Mouse (Mus musculus): Measurements from ENCODE around the gene Macrod2.

The Macrod2 gene

GRCm38 (mm10) chr2:141876958-141877357 lies 1481.8 kb downstream of the Macrod2 start:
- no peak for DNase-seq

GRCm38 (mm10) chr2:141878473-141878872 lies 1483.4 kb downstream of the Macrod2 start:
- no peak for DNase-seq

DNA sequence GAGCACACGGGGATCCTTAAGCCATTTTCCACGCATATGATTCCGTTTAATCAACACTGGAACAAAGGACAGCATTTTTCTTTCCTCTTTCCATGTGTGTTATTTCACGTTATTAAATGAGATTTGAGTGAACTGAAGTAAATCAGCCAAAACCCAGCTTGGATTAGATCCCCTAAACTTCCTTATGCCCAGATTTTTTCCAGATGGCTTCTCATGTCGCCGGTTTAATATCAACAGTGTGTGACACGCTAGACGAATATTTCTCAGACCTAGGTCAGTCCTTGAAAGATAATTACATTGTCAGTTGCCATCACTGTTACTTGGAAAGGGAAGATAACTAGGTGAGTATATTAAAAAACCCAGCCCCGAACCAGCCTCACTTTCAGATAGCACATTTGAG lies 1484.6 kb downstream of the Macrod2 start:
- DNase-seq = no peak

- no peak for DNase-seq
These were observed 1491.8 kb downstream of the Macrod2 start for GRCm38 (mm10) chr2:141886694-141887474.

GRCm38 (mm10) chr2:141889497-141889896 lies 1494.4 kb downstream of the Macrod2 start:
- DNase-seq = no peak

DNA sequence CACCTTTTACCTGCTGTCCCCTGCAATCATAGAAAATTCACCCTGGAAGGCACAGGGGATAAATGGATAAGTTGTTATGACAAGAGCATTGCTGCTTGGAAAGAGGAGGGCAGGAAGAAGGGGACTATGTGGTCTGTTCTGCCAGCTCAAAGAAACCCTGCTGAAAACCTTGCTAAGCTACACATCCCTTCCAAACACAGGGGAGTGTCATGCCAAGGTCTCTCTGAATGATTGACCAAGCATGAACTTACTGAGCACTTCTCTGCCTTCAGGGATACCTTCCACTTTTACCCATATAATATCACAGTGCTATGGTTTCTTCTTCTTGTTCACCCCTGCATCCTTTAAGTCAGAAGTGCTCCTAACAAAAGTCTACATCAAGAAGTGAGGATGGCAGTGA lies 1502.8 kb downstream of the Macrod2 start:
- peak in 1 of 2 experiments; percentile 2 for DNase-seq

DNA sequence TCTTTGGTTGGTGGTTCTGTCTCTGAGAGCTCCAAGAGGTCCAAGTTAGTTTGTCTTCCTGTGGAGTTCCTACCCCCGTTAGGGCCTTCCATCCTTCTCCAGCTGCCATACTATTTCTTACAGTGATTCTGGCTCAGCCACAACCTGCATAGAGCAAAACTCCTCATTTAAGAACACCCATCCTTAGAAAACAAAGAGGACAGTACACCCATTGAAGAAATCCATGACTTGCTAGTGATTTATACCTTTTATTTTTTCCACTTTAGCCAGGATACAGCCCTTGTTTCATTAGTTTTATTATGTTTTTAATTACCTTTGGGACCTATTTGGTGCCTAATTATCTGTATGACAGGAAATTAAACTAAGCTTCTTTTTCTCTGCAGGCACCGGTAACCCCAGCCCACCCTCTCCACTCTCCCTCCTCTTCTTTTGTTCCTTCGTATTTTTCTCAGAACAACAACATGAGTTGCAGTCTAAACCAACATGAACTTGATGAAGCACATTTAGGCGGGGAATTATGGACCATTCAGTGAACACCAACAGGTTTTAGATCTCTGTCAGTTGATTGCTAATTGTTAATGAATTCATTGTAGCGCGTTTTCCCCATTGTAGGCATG lies 1516.8 kb downstream of the Macrod2 start:
- no peak for DNase-seq

DNA sequence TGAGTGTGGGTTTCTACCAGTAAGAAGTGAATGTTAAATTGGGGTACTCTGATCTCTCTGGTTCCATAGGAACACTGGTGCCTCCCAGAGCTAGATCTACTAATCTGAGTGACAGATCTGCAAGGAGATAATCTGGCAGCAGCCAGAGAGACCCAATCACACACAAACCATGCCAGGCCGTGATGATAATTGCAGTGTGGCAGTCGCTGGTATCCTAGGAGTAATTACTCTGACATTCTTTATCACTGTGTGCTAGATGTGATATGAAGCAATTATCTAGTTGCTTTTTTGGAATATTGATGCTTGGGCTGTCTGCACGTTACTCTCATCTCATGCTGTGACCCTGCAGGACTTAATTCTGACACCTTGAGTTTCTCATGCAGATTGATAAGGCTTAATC lies 1518.4 kb downstream of the Macrod2 start:
- DNase-seq = no peak

GRCm38 (mm10) chr2:141913894-141914293 lies 1518.8 kb downstream of the Macrod2 start:
- DNase-seq = no peak

- DNase-seq = no peak
These were observed 1525.4 kb downstream of the Macrod2 start for GRCm38 (mm10) chr2:141920377-141920992.

- no peak for DNase-seq
These were observed 1540.0 kb downstream of the Macrod2 start for GRCm38 (mm10) chr2:141935130-141935529.

- no peak for DNase-seq
These were observed 1559.7 kb downstream of the Macrod2 start for GRCm38 (mm10) chr2:141954795-141955194.

- no peak for DNase-seq
These were observed 1560.1 kb downstream of the Macrod2 start for GRCm38 (mm10) chr2:141955197-141955596.

GRCm38 (mm10) chr2:141962868-141963267 lies 1567.8 kb downstream of the Macrod2 start:
- DNase-seq = no peak

- no peak for DNase-seq
These were observed 1588.7 kb downstream of the Macrod2 start for GRCm38 (mm10) chr2:141983664-141984395.

DNA sequence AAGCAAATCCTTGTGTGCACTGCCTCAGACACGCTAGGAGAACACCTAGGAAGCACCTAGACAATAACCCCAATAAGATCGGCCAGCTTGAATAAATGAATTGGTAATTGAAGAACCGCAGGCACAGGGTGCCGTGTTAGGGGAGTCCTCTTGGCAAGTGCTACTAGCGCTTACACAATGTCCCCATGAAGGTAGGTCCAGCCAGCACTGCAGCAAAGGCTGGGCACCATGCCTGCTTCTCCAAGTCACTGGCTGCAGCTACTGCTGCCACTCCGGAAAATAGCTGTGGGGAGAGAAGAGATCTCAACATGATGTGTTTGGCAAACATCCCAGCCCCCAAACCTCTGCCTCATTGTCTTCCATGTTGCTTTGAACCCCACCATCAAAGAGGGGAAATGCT lies 1603.8 kb downstream of the Macrod2 start:
- peak; percentile 4 to 34 for DNase-seq

GRCm38 (mm10) chr2:142024534-142025155 lies 1629.5 kb downstream of the Macrod2 start:
- no peak for DNase-seq

DNA sequence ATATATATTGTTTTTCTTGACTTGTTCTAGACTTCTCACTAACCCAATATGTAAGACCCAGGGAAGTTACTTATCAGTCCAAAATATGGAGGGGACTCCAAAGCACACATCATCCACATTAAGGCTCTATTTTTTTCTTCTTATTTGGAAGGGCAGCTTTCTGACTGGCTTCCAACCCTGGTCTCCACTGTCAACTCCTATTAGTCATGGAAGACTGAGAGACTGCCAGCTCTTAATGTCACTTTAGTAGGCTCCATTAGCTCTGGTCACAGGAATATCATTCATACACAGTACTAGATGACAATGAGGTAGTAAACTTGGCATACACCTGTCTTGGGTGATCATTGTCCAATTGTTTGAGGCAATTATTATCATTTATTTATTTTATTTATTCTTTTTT lies 1631.6 kb downstream of the Macrod2 start:
- DNase-seq = no peak

DNA sequence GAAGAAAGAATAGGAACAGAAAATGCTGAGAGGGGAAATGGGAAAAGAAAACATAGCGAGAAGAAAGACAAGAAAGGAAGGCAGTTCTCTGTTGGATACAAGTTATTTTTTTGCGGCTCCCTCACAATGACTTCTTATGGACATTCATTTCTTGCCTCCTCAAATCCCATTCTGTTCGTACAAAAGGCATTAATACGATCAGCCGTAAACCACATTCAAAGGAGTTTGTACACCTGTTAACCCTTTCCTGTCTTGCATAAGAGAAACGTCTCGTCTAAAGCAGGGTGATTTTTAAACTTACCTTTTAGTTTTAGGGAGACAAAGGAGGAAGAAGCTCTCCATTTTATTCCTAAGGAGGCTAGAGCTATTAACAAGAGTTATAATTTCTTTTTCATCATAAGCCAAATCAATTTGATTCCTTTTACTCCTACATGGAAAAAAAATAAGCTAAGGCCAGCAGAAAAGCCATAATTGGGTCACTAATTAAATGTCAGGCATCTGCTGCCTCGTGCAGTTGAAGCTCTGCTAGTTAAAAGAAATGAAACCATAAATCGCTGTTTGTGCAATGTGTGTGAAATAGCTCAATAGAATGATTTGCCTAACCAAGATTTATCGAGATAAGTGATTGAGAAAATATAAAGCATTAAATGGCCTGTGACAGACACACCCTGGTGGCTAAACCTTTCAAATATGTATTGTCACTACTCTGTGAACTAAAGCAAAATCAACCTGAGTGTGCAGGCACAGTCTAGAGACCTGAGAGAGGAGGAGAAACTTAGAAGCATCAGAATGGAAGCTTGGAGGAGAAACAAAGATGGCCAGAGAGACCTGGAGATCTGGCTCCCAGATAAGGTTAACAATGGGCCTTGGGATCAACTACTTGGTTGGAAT lies 1635.9 kb downstream of the Macrod2 start:
- no peak for DNase-seq

DNA sequence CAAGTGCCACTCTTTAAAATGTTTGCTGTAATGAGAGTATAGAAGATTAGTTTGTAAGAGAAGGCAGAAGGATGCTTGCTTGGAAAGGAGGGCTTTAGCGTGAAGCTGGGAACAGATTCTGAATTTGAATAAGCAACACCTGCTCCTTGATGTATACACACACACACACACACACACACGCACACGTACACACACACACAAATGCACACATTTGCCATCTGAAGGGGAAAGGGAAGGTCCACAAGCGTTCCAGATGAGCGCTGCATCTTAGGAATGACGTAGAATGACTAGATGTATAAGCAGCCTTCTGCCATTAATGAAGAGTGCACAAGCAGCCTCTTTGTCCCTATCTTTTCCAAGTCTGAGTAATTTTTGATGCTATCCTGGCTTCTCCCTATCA lies 1660.5 kb downstream of the Macrod2 start:
- DNase-seq = no peak

DNA sequence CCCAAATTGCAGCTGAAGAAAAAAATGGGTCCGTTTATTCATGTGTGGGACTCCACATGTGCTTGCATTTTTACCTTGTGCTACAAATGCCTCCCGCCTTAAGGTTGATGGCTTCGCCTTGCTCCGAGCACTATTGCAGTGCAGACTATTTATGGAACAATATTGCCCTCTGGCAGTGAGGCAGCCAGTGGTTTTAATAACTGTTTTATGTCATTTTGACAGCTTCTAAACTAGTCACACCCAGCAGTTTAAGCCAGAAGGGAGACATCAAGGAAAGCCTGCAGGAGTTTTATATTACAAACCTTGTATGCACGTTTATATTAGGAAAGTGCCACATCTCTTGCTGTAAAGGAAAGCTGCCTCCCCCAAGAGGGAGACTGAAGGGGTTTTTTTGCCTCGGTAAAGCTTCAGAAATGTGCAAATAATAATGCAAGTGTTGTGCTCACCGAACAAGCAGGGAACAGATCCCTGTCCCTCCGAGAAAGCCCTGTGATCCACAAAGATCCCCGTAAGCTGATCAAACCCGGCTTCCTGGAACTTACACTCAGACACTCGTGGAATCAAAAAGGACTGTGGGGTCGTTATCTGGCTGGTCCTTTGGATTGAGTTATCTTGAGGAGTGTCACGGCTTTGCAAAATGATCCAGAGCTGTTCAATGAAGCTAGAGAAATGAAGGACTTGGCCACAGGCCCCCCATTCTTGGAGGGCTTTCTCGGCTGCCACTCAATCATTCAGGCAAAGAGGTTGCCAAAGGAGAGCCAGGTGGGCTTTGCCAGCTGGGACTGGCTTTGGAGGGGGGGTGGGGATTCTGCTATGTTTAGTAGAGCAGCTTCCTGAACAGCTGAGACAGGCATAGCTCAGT lies 1663.0 kb downstream of the Macrod2 start:
- DNase-seq = peak; percentile 1 to 4
